Mouse (Mus musculus): ENCODE results near the gene Ppfibp2. TPM values are rescaled to one million over a fixed set of nuclear protein-coding genes. Genes with fewer than 3 reads are reported as not detected.

Ppfibp2 gene
- polyA plus RNA-seq, 1 experiment: 8.4 TPM

DNA sequence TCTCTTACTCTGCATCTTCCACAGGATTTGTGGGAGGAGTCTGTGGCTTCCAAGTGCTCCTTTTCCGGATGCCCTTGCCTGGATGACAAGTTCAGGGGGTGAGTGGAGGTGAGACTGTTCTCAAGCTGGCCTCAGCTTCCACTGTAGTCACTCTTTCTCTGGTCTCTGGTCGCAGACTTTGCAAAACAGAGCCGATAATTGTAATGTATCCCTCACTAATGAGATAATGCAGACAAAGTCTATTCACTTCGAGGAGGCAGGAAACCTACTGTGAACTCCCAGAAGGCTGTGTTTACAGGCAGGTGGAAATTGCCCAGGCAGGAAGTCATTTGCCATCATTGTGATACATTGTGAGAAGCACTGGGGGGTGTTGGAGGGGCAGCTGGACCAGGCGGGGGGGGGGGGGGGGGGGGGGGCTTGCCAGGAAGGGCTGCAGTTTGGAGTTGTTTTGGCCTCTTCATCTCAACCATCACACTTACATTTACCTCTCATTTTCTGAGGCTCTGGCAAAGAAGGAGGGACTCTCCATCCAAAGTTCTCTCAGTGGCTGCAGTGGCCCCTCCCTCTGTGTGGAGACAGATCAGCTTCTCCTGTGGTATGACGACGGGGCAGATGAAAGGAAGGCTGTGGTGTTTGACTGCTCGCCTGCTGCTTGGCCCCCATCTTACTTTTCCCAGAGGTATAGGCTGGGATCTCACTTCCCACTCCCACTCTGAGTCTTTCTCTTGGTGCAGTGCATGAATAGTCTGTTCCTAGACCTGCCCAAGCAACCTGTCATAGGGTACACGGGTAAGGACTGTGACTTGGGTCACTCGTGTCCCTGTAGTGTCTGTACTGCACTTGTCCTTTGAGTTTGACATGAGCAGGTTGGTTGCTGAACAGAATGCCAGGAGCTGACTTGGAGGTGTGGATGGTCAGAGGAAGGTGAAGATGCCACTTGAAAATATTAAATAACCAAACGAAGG, 23.3 kb downstream of the Ppfibp2 start:
- Histone ChIP-seq H3K36me3 (ENCODE audit: control insufficient read depth, insufficient read depth, low read length) (no peaks in the 10 kb centered on the region), H3K4me3 (ENCODE audit: control insufficient read depth, low read depth, low read length) (no peak overlapping the region), H3K27me3 (ENCODE audit: control insufficient read depth, insufficient read depth, low read length) (no peaks in the 10 kb centered on the region), H3K27ac (ENCODE audit: control insufficient read depth, insufficient read depth, low read depth, low read length) (no peak overlapping the region), H3K4me1 (ENCODE audit: control insufficient read depth, insufficient read depth, low read length) (peaks cover 3% of the 10 kb centered on the region; the same call in 1 of the 2 replicates)
- TF ChIP-seq CTCF (IDR thresholded peaks at IDR 0.05; ENCODE audit: control insufficient read depth, insufficient read depth, insufficient replicate concordance, low read depth, low read length) (no peak), POLR2A (IDR thresholded peaks at IDR 0.05; ENCODE audit: control insufficient read depth, low read depth, low read length) (no peak)

- no peaks in the 10 kb centered on the region for H3K36me3 ChIP-seq (ENCODE audit: control insufficient read depth, insufficient read depth, low read length)
- no peaks in the 10 kb centered on the region for H3K27me3 ChIP-seq (ENCODE audit: control insufficient read depth, insufficient read depth, low read length)
- no peak overlapping the region for H3K27ac ChIP-seq (ENCODE audit: control insufficient read depth, insufficient read depth, low read depth, low read length)
- H3K4me3 ChIP-seq (ENCODE audit: control insufficient read depth, low read depth, low read length): no peak overlapping the region
- no peak for TF ChIP-seq CTCF (IDR thresholded peaks at IDR 0.05; ENCODE audit: control insufficient read depth, insufficient read depth, insufficient replicate concordance, low read depth, low read length)
- TF ChIP-seq POLR2A (IDR thresholded peaks at IDR 0.05; ENCODE audit: control insufficient read depth, low read depth, low read length): no peak
- H3K4me1 ChIP-seq (ENCODE audit: control insufficient read depth, insufficient read depth, low read length): peaks cover 3% of the 10 kb centered on the region; the same call in 1 of the 2 replicates
Measured at GRCm38 (mm10) chr7:107619225-107619624, 24.2 kb downstream of the Ppfibp2 start.

GRCm38 (mm10) chr7:107620137-107620536, 25.1 kb downstream of the Ppfibp2 start:
- TF ChIP-seq CTCF (IDR thresholded peaks at IDR 0.05; ENCODE audit: control insufficient read depth, insufficient read depth, insufficient replicate concordance, low read depth, low read length): no peak
- TF ChIP-seq POLR2A (IDR thresholded peaks at IDR 0.05; ENCODE audit: control insufficient read depth, low read depth, low read length): no peak
- Histone ChIP-seq H3K27ac (ENCODE audit: control insufficient read depth, insufficient read depth, low read depth, low read length) (no peak overlapping the region), H3K27me3 (ENCODE audit: control insufficient read depth, insufficient read depth, low read length) (no peaks in the 10 kb centered on the region), H3K4me3 (ENCODE audit: control insufficient read depth, low read depth, low read length) (no peak overlapping the region), H3K4me1 (ENCODE audit: control insufficient read depth, insufficient read depth, low read length) (peaks cover 3% of the 10 kb centered on the region; the same call in 1 of the 2 replicates), H3K36me3 (ENCODE audit: control insufficient read depth, insufficient read depth, low read length) (no peaks in the 10 kb centered on the region)

- TF ChIP-seq POLR2A (IDR thresholded peaks at IDR 0.05; ENCODE audit: control insufficient read depth, low read depth, low read length) (no peak), CTCF (IDR thresholded peaks at IDR 0.05; ENCODE audit: control insufficient read depth, insufficient read depth, insufficient replicate concordance, low read depth, low read length) (no peak)
- no peaks in the 10 kb centered on the region for H3K27me3 ChIP-seq (ENCODE audit: control insufficient read depth, insufficient read depth, low read length)
- no peak overlapping the region for H3K27ac ChIP-seq (ENCODE audit: control insufficient read depth, insufficient read depth, low read depth, low read length)
- H3K4me1 ChIP-seq (ENCODE audit: control insufficient read depth, insufficient read depth, low read length): no peaks in the 10 kb centered on the region
- H3K4me3 ChIP-seq (ENCODE audit: control insufficient read depth, low read depth, low read length): no peak overlapping the region
- H3K36me3 ChIP-seq (ENCODE audit: control insufficient read depth, insufficient read depth, low read length): no peaks in the 10 kb centered on the region
Measured at GRCm38 (mm10) chr7:107624432-107624831, 29.4 kb downstream of the Ppfibp2 start.

DNA sequence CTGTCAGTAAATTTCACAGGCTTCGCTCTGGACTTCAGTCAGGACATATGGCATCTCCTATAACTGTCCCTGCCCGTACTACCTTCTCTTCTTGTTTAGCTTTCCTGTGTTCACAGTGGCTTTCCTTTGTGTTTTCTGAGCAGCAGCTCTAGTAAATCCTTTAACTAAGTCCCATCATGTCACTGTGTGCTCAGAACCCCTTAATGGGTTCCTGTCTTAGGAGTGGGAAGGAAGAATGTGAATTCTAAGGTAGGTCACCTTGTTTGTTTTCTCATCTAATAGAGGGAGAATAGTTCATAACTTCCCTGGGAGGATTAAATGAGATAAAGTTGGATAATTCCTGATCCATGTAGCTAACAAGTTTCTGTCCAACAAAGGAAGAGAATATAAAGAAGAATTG, 30.1 kb downstream of the Ppfibp2 start, which contains the start of gene 5330417H12Rik:
TSS of gene 5330417H12Rik (minus strand) at position 101 of the 400 bp plus-strand sequence.
- TF ChIP-seq POLR2A (IDR thresholded peaks at IDR 0.05; ENCODE audit: control insufficient read depth, low read depth, low read length): no peak
- TF ChIP-seq CTCF (IDR thresholded peaks at IDR 0.05; ENCODE audit: control insufficient read depth, insufficient read depth, insufficient replicate concordance, low read depth, low read length): no peak
- Histone ChIP-seq H3K27me3 (ENCODE audit: control insufficient read depth, insufficient read depth, low read length) (no peaks in the 10 kb centered on the region), H3K36me3 (ENCODE audit: control insufficient read depth, insufficient read depth, low read length) (no peaks in the 10 kb centered on the region), H3K4me3 (ENCODE audit: control insufficient read depth, low read depth, low read length) (no peak within 1 kb of the TSS), H3K27ac (ENCODE audit: control insufficient read depth, insufficient read depth, low read depth, low read length) (no peak within 1 kb of the TSS), H3K4me1 (ENCODE audit: control insufficient read depth, insufficient read depth, low read length) (no peaks in the 10 kb centered on the region)

GRCm38 (mm10) chr7:107625781-107626180, 30.8 kb downstream of the Ppfibp2 start:
- no peak for TF ChIP-seq CTCF (IDR thresholded peaks at IDR 0.05; ENCODE audit: control insufficient read depth, insufficient read depth, insufficient replicate concordance, low read depth, low read length)
- Histone ChIP-seq H3K4me3 (ENCODE audit: control insufficient read depth, low read depth, low read length) (no peak overlapping the region), H3K36me3 (ENCODE audit: control insufficient read depth, insufficient read depth, low read length) (no peaks in the 10 kb centered on the region), H3K27me3 (ENCODE audit: control insufficient read depth, insufficient read depth, low read length) (no peaks in the 10 kb centered on the region), H3K4me1 (ENCODE audit: control insufficient read depth, insufficient read depth, low read length) (no peaks in the 10 kb centered on the region), H3K27ac (ENCODE audit: control insufficient read depth, insufficient read depth, low read depth, low read length) (no peak overlapping the region)

DNA sequence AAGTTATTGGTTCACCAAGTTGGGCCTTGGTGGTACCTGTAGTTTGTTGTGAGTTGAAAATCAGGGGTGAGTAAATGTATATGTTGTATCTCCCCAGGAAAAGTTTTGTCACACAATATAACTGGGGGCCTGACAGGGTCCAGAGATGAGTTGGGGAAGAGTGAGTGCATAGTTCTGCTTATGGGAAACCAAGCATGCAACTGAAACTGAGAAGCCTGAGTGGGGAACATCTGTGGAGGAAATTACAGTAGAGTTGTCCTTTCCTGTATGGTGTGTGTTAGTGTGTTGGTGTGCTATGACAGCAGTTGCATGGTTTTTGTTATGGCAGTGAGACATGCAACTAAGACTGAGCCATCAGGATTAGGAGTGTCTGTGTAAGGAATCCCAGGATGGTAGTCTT, 33.4 kb downstream of the Ppfibp2 start:
- Histone ChIP-seq H3K27ac (ENCODE audit: control insufficient read depth, insufficient read depth, low read depth, low read length) (no peak overlapping the region), H3K4me3 (ENCODE audit: control insufficient read depth, low read depth, low read length) (no peak overlapping the region), H3K4me1 (ENCODE audit: control insufficient read depth, insufficient read depth, low read length) (no peaks in the 10 kb centered on the region), H3K27me3 (ENCODE audit: control insufficient read depth, insufficient read depth, low read length) (no peaks in the 10 kb centered on the region), H3K36me3 (ENCODE audit: control insufficient read depth, insufficient read depth, low read length) (no peaks in the 10 kb centered on the region)
- TF ChIP-seq POLR2A (IDR thresholded peaks at IDR 0.05; ENCODE audit: control insufficient read depth, low read depth, low read length) (no peak), CTCF (IDR thresholded peaks at IDR 0.05; ENCODE audit: control insufficient read depth, insufficient read depth, insufficient replicate concordance, low read depth, low read length) (no peak)

Measured in testis, adult 2 months (tissue).